Mouse (Mus musculus) left cerebral cortex, adult 6 months (tissue): ENCODE data around the gene Ftl1. TPM values are rescaled to one million over a fixed set of nuclear protein-coding genes. Genes with fewer than 3 reads are reported as not detected.

Experiments
- long read RNA-seq, 2 experiments: library from polyadenylated mRNA; unstranded; transcript quantifications; one replicate each; pipeline ENCODE4 v2.0.0; 2019 to 2020
- polyA plus RNA-seq: library from polyadenylated mRNA; unstranded; fragments of <200 nt; fragmentation: Nextera tagmentation; gene quantifications from 2 replicates; pipeline ENCODE4 v1.2.3, GENCODE M21; 2021

Gene Ftl1
- polyA plus RNA-seq, result 1,322 and 1,591 TPM in 2 replicates
- long read RNA-seq, experiment 1, transcript Ftl1-201 (4 exons, 968 nt), result major isoform, 724 of 745 reads
- long read RNA-seq, experiment 1, transcript Ftl1-205 (3 exons, 825 nt), result minor isoform, 16 of 745 reads
- long read RNA-seq, experiment 1, partial matches to known transcripts, result 1 of 745 reads
- long read RNA-seq, experiment 1, other reads (novel, unspliced or antisense), result 1 of 745 reads
- long read RNA-seq, experiment 2, transcript Ftl1-201 (4 exons, 968 nt), result major isoform, 1,503 of 1,580 reads
- long read RNA-seq, experiment 2, transcript Ftl1-203 (4 exons, 710 nt), result minor isoform, 20 of 1,580 reads
- long read RNA-seq, experiment 2, transcript Ftl1-206 (2 exons, 604 nt), result minor isoform, 8 of 1,580 reads
- long read RNA-seq, experiment 2, transcript Ftl1-205 (3 exons, 825 nt), result minor isoform, 38 of 1,580 reads
- long read RNA-seq, experiment 2, partial matches to known transcripts, result 1 of 1,580 reads
- long read RNA-seq, experiment 2, other reads (novel, unspliced or antisense), result 7 of 1,580 reads

DNA sequence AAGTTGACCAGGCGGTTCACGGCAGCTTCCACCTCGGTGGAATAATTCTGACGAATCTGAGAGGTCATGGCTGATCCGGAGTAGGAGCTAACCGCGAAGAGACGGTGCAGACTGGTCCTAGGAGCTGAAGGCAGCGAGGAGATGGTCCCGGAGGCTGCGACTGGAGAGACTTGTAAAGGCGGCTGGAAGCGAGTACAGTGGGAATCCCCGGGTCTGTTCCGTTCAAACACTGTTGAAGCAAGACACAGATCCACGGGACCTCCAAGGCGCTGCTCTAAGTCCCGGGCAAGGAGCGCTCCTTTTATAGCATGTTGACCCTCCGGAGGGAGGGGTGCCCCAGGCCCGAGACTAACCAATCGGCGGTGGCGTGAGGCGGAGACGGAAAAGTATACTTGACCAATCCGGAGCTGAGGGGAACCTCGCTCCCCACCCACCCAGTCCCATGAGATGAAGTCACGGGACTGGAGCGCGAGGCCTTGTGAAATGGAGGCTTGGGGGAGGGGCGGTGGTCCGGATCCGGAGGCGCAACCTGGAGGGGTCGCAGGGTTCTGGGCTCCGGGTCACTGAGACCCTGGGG is at the start of gene Ftl1:
TSS of gene Ftl1 (minus strand) at position 321 of the 577 bp plus-strand sequence.

DNA sequence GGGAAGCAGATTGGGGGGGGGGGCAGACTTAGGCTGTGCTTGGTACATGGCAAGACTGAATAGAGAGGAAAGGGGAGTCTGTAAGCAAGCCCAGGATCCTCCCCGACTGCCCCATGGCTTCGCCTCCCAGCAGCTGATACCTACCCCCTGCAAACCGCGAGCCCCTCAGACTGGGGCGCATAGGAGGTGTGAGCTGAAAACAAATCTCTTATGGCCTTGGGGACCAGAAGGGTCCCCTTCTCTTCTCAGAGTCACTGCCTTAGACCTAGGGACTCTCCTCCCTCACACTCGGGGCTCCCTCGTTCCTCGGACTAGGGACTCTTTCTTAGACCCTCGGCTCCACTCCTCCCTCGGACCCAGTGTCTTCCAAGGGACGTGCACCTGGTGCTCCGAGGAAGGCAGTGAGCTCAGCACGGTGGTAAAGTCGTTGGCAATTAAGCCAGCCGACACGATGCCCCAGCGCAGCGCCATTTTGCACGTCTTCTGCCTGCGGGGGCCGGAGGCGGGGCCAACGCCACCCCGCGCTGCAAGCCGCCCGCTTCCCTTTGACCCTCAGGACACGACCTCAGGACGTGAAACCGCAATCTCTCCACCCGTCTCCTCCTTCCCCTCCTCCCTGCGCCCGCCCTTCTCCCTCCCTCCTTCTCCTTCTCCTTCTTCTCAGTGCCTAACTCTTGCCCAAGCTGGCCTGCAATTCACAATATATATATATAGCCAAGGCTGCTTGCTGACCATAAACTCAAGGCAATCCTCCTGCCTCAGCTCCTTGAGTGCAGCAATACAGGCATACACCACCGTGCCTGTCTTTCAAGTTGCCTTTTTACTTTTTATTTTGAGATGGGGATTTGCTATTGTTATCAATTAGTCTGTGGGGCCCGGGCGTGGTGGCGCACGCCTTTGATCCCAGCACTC is 28.9 kb upstream of the Ftl1 start, which contains the start of gene Dhdh:
TSS of gene Dhdh (minus strand) at position 513 of the 912 bp plus-strand sequence.

DNA sequence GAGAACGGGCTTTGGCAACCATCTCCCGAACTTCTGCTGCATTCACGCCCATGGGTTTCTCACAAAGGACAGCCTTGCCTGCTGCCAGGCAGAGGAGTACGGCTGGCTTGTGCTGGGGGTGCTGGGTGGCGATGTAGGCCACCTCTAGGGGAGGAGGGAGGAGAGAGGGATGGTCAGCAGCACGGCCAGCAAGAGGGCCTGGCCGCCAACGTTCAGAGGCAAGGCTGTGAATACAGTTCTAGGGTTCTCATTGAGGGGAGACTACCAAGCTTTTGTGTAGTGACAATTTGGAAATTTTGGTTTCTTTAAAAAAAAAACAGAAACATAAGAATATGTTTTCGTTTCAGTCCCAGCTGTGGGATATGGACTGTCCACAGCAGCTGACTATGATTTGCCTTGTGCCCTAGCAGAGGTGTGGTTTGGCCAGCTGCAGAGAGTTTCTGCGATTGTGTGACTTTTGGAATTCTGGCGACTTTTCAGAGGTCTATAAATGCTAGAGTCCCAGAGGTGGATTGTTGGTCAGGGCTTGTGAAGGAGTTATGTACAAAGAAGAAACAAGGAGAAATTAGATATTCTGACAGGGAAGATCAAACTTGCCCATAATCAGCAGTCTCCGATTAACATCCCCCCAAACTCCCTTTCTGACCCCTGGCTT is 27.2 kb upstream of the Ftl1 start, which contains the start of gene Gm45808:
TSS of gene Gm45808 (minus strand) at position 51 of the 655 bp plus-strand sequence.

DNA sequence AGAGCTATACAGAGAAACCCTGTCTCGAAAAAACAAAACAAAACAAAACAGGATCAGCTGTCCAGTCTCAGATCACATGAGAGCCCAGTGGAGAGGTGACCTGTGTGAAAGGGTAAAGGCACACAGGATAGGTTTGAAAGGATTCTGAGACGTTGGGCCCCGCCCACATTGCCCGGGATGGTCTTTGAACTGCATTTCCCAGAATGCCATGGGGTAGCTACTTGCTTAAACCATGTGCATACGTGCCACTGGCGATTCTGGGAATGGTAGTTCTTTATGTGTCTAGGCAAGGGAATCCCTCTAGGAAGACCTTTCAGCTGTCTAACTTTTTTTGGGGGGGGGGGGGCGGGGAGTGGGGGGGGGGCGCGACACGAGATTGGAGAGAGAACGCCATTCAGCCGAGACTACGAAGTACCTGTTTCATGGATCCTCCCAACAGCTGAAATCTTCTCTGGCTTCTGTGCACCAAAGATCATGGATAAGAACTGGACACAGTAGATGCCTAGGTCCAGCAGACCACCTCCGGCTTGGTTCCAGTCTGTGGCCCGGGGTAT is 21.8 kb upstream of the Ftl1 start, which contains the start of gene Tulp2:
TSS of gene Tulp2 (plus strand) at position 504 of the 554 bp plus-strand sequence.

GRCm38 (mm10) chr7:45466283-45467089 is 6.8 kb upstream of the Ftl1 start, which contains the start of gene Bax:
Gene Bax, minus strand, starts transcription at chr7:45466898.

GRCm38 (mm10) chr7:45437521-45438276 is 22.0 kb downstream of the Ftl1 start, which contains the start of gene Ruvbl2:
Gene Ruvbl2, minus strand, starts transcription at chr7:45438096.

DNA sequence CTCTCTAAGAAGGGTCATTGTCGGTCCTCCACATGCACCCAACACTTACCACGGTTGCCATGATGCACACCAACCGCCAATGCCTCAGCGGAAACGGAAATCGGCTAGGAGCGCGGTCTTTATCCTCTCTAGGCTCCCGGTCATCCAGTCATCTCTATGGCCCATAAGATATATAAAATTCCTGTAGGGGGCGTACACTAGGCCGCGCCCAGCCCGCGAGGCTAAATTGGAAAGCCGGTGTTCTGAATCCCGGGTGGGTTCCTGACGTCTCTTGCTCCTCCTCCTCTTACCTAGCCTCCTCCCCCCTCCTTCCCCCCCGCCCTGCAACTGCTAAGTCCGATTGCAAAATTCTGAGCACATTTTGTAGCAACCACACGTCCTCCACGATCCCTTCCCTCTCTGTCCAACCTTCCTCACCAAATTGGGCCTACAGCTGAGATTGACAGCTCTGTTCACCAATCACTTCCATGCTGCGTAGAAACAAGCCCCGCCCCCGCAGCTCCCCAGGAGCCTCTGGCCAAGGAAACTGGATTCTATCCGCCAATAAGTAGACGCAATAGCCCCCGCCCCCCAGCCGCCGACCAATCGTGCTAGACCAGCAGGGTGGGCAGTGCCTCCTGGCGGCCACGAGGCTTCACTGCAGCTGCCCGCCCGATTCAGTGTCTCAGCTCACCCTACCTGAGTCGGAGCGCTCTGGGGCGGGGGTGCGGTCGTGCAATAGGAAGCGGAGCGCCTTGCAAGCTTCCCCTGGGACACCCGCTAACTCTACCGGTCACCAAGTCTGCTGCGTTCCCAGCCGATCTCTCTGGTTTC is 25.3 kb downstream of the Ftl1 start, which contains the start of gene Gys1:
TSS of gene Gys1 (plus strand) at position 642 of the 813 bp plus-strand sequence.

DNA sequence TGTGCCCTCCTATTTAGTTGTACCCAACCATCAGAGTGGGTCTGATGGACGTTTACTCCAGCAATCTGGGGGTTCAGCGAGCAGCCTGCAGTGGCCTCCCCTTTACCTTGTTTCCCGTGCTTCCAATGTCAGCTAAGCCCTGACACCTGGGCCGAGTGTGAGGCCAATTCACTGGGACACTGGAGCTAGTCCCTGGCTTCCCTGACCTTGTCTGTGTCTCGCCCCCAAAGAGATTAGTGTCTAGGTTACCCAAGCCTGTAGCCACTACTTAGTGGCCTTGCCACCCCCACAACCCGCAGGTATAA is 39.1 kb downstream of the Ftl1 start, which contains the start of gene Lhb:
TSS of gene Lhb (plus strand) at position 206 of the 305 bp plus-strand sequence.

DNA sequence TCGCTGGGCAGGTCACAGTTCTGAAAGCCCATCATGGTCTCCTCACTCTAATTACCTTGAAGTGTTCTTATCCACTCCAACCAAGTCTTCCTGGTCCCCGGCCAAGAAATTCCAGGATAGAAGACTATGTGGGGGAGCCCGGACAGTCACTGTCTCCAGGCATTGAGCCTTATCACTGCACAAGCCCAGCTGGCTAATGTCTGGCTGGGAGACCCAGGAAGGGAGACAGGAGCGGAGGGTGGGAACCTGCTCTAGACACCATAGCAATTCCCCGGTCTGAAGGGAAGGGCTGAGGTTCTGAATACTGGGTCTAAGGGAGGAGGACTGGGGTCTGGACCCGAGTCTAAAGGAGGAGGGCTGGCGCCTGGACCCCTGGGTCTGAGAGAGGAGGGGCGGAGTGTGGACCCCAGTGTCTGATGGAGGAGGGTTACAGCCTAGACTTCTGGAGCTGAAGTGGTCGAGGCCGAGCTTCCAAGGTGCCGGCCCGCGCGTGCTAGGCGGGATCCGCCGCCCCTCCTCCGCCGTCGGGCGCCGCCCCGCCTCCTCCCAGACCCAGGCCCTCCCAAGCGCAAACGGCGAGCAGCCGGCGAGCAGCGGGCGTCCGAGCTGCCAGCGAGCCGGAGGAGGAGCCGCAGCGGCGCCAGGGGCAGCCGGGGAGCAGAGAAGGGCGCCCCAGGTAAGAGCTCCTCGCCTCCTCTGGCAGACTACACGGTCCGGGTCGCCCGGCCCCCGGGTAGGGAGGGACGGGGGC is 46.4 kb downstream of the Ftl1 start, which contains the start of gene Ntf5:
TSS of gene Ntf5 (plus strand) at position 583 of the 751 bp plus-strand sequence.

Other genes with a start within 250 kb of the Ftl1 start
- 41.8 and 55.2 TPM in 2 replicates for gene Dkkl1, start 247.7 kb downstream of the Ftl1 start, polyA plus RNA-seq
- gene Tead2, start 244.1 kb downstream of the Ftl1 start, polyA plus RNA-seq, result 0.40 and 2.1 TPM in 2 replicates
- gene Cd37, start 220.8 kb downstream of the Ftl1 start, polyA plus RNA-seq, result 9.9 and 10.6 TPM in 2 replicates
- 1.1 and 1.6 TPM in 2 replicates for gene Slc6a16, start 218.8 kb downstream of the Ftl1 start, polyA plus RNA-seq
- gene Slc6a21, start 182.4 kb downstream of the Ftl1 start, polyA plus RNA-seq, result not detected in 2 replicates
- gene Trpm4, start 126.1 kb downstream of the Ftl1 start, polyA plus RNA-seq, result 9.2 and 15.2 TPM in 2 replicates
- gene Hrc, start 124.6 kb downstream of the Ftl1 start, polyA plus RNA-seq, result 0.05 and 0.11 TPM in 2 replicates
- gene Ppfia3, start 92.9 kb downstream of the Ftl1 start, polyA plus RNA-seq, result 11.0 and 32.9 TPM in 2 replicates
- 270 and 272 TPM in 2 replicates for gene Lin7b, start 89.3 kb downstream of the Ftl1 start, polyA plus RNA-seq
- gene Snrnp70, start 64.1 kb downstream of the Ftl1 start, polyA plus RNA-seq, result 34.4 and 37.7 TPM in 2 replicates
- not detected in 2 replicates for gene Kcna7, start 54.2 kb downstream of the Ftl1 start, polyA plus RNA-seq
- 0.10 TPM in 1 of 2 replicates, not detected in the other for gene Ntf5, start 46.2 kb downstream of the Ftl1 start, polyA plus RNA-seq
- 0.19 TPM in 1 of 2 replicates, not detected in the other for gene Lhb, start 39.1 kb downstream of the Ftl1 start, polyA plus RNA-seq
- gene Gys1, start 25.0 kb downstream of the Ftl1 start, polyA plus RNA-seq, result 8.9 and 9.1 TPM in 2 replicates
- 34.4 and 45.9 TPM in 2 replicates for gene Ruvbl2, start 21.8 kb downstream of the Ftl1 start, polyA plus RNA-seq
- gene Bax, start 7.0 kb upstream of the Ftl1 start, polyA plus RNA-seq, result 94.9 and 121 TPM in 2 replicates
- gene Tulp2, start 22.0 kb upstream of the Ftl1 start, polyA plus RNA-seq, result 0.08 and 0.17 TPM in 2 replicates
- not detected in 2 replicates for gene Gm45808, start 26.9 kb upstream of the Ftl1 start, polyA plus RNA-seq
- 3.8 TPM in 2 replicates for gene Dhdh, start 28.9 kb upstream of the Ftl1 start, polyA plus RNA-seq
- 48.4 and 64.7 TPM in 2 replicates for gene Nucb1, start 50.5 kb upstream of the Ftl1 start, polyA plus RNA-seq
- gene Ppp1r15a, start 66.4 kb upstream of the Ftl1 start, polyA plus RNA-seq, result 18.3 and 18.8 TPM in 2 replicates
- gene Plekha4, start 66.4 kb upstream of the Ftl1 start, polyA plus RNA-seq, result 3.8 and 7.2 TPM in 2 replicates
- gene Hsd17b14, start 95.0 kb upstream of the Ftl1 start, polyA plus RNA-seq, result 0.36 and 0.38 TPM in 2 replicates
- 6.9 and 8.4 TPM in 2 replicates for gene Bcat2, start 110.3 kb upstream of the Ftl1 start, polyA plus RNA-seq
- gene Fgf21, start 155.6 kb upstream of the Ftl1 start, polyA plus RNA-seq, result 0.22 and 0.24 TPM in 2 replicates
- gene Fut1, start 157.4 kb upstream of the Ftl1 start, polyA plus RNA-seq, result 0.06 and 0.07 TPM in 2 replicates
- gene Izumo1, start 161.9 kb upstream of the Ftl1 start, polyA plus RNA-seq, result not detected in 2 replicates
- gene Rasip1, start 167.6 kb upstream of the Ftl1 start, polyA plus RNA-seq, result 1.8 and 2.5 TPM in 2 replicates
- gene Mamstr, start 180.1 kb upstream of the Ftl1 start, polyA plus RNA-seq, result 0.89 and 2.4 TPM in 2 replicates
- 0.06 and 0.09 TPM in 2 replicates for gene Fut2, start 206.5 kb upstream of the Ftl1 start, polyA plus RNA-seq
- gene Ntn5, start 224.1 kb upstream of the Ftl1 start, polyA plus RNA-seq, result 6.5 and 9.8 TPM in 2 replicates
- gene Sec1, start 234.5 kb upstream of the Ftl1 start, polyA plus RNA-seq, result 0.26 and 0.38 TPM in 2 replicates
- gene Car11, start 240.0 kb upstream of the Ftl1 start, polyA plus RNA-seq, result 74.9 and 93.1 TPM in 2 replicates
- 30.2 and 130 TPM in 2 replicates for gene Dbp, start 245.2 kb upstream of the Ftl1 start, polyA plus RNA-seq